Mouse (Mus musculus) olfactory bulb, adult 2 months (tissue): Measurements from ENCODE around the gene Opn1sw.

Source experiments
- CTCF ChIP-seq: fragments of 200-500 bp; IDR thresholded peaks from 2 replicates; pipeline ENCODE4 v1.5.1; 2012; ENCODE audit warnings: low read depth, mild to moderate bottlenecking, low read length, moderate library complexity; ENCODE audit not compliant: insufficient read depth
- POLR2A ChIP-seq: fragments of 200-500 bp; IDR thresholded peaks from 2 replicates; pipeline ENCODE4 v1.6.1; 2012; ENCODE audit warnings: mild to moderate bottlenecking, low read depth, low read length, moderate library complexity; ENCODE audit not compliant: insufficient read depth

GRCm38 (mm10) chr6:29430681-29431420 lies 42.6 kb upstream of the Opn1sw start:
- TF ChIP-seq POLR2A: no peak
- no peak for TF ChIP-seq CTCF
